Mouse (Mus musculus) kidney, postnatal 10 days (tissue): Measurements from ENCODE around the gene Dnase2a.

Experiments
- DNase-seq: peaks from one replicate; pipeline ENCODE4 v3.0.0; 2021; ENCODE audit warnings: mixed read lengths

Dnase2a gene

GRCm38 (mm10) chr8:84937620-84938485 lies 29.5 kb downstream of the Dnase2a start:
- DNase-seq: no peak

DNA sequence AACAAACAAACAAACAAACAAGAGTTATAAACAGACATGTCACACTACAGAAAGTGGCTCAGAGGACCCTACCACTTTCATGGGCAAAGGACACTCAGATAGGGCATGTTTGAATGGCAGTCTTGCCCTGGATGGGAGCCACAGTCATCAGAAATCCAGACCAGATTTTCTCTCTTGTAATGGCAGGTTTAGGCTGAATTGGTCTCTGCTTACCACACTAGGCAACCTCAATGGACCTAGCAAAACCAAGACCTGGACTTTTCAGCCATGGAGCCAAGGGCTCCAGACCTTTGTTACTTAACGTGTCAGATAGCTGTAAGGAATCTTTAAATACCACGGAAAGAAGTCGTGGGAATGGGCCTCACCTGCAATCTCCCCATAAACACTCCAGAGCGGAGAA lies 35.3 kb downstream of the Dnase2a start:
- no peak for DNase-seq

GRCm38 (mm10) chr8:84944478-84945160 lies 36.3 kb downstream of the Dnase2a start:
- DNase-seq: peak; percentile 59

DNA sequence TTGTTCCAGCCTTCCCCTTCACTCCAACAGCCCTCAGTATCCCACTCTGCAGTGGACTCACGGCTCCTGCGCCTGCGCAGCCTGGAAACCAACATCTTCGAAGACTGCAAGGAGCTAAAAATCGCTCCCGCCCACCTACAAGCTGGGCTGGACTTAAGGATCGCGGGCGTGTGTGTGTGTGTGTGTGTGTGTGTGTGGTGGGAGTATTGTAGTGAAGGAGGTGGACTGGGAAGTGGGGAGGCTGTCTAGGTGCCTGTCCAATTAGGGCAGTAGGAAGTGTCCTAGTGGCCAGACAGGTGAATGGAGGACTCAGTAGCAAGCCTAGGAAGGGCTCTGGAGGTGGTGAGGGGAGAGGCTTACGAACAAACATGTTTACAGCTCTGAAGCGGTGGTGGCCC lies 36.9 kb downstream of the Dnase2a start:
- no peak for DNase-seq

GRCm38 (mm10) chr8:84945633-84946527 lies 37.5 kb downstream of the Dnase2a start:
- DNase-seq: no peak

GRCm38 (mm10) chr8:84946528-84947240 lies 38.3 kb downstream of the Dnase2a start, which contains the start of gene Rtbdn:
Gene Rtbdn (plus strand): TSS chr8:84946991.
- DNase-seq: no peak

- peak; percentile 78 for DNase-seq
These were observed 38.8 kb downstream of the Dnase2a start for GRCm38 (mm10) chr8:84947241-84947545.

DNA sequence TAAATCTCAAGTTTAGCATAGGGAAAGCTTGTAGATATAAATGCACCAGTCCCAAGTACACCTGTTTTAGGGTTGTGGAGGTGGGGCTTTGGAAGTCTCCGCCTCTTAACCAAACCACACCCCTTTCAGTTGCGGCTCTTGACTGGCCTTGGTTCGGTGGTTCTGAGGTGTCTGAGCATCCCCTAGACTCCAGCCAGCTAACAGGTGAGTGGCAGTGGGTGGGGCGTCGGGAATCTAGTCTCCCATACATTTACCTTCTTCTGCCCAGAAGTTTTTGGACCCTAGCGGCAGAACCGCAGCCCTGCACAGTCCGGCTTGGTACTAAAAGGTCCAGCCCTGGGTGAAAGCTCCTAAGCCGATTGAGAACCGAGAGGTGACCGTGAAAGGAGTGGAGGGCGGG lies 41.4 kb downstream of the Dnase2a start:
- DNase-seq: no peak

DNA sequence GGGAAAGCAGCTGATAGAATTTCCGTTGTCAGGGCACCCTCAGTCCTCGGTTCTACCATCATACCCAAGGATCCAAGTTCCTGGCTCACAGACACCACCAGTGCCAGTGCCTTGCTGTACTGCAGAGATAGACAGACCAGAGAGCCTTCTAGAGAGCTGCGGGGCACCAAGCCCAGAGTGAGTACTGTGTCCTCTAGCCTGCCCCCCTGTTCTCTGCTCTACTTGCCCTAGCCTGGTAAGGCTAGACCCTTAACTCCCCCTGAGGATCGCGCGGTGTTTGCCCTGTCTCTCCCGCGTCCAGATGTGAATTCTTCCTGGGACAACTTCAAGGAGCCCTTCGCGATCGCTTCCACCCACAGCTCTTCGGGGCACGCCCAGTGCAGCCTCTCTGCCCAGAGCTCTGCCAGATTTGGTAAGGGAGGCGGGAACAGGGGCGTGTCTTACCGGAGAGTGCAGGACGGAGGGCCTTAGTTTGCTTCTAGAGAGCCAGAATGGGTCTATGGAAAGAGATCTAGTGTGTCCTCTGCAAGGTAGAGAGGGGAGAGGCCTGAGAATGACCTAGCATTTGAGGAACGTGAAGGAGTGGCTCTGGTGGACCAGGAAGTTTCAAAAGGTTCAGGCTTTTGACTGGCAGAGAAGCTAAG lies 44.4 kb downstream of the Dnase2a start:
- peak; percentile 57 for DNase-seq

- peak; percentile 81 for DNase-seq
These were observed 48.4 kb downstream of the Dnase2a start for GRCm38 (mm10) chr8:84956768-84957167.

DNA sequence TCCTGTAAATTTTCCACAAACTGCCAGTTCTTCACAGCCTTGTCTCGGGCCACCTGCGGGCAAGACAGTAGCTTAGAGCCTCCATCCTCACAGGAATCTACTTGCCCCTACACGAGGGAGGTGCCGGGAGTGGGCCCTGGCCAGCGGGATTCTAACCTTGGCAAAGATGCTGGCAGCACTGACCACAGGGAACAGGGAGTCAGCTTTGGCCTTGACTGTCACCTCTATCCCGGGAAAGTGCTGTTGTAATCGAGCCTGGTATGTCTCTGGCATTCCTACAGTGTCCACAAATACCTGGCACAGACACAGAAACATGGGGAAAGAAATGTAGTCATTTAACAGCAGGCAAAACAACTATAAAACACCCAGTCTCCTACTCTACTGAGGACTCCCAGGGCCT lies 51.5 kb downstream of the Dnase2a start:
- no peak for DNase-seq

DNA sequence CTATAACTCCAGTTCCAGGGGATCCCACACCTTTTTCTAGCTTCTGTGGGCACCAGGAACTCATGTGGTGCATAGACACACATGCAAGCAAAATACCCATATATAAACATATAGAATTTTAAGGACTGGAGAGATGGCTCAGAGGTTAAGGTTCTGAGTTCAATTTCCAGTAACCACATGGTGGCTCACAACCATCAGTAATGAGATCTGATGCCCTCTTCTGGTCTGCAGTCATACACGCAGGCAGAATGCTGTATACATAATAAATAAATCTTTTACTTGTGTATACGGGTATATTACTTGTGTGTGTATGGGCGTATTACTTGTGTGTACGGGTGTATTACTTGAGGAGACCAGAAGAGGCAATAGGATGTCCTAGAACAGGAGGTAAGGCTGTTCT lies 55.6 kb downstream of the Dnase2a start:
- DNase-seq: no peak

- peak; percentile 96 for DNase-seq
These were observed 57.5 kb downstream of the Dnase2a start for GRCm38 (mm10) chr8:84965731-84966291.

DNA sequence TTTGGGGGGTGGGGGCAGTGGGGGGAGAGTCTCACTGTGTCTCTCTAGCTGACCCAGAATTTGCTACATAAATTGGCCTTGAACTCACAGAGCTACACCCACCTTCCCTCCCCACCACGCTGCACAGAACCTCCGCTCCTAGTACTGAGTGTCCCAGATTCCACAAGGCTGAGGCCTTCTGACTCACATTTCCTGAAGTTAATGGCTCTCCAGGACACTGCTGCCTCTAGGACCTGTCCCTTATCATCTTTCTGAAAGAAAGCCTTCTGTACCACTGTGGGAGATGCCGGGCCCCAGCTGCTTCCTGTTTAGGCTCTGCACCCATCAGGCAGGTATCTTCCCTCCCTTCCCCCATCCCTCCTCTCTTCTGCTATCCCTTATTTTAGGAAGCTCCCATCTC lies 58.2 kb downstream of the Dnase2a start:
- no peak for DNase-seq

DNA sequence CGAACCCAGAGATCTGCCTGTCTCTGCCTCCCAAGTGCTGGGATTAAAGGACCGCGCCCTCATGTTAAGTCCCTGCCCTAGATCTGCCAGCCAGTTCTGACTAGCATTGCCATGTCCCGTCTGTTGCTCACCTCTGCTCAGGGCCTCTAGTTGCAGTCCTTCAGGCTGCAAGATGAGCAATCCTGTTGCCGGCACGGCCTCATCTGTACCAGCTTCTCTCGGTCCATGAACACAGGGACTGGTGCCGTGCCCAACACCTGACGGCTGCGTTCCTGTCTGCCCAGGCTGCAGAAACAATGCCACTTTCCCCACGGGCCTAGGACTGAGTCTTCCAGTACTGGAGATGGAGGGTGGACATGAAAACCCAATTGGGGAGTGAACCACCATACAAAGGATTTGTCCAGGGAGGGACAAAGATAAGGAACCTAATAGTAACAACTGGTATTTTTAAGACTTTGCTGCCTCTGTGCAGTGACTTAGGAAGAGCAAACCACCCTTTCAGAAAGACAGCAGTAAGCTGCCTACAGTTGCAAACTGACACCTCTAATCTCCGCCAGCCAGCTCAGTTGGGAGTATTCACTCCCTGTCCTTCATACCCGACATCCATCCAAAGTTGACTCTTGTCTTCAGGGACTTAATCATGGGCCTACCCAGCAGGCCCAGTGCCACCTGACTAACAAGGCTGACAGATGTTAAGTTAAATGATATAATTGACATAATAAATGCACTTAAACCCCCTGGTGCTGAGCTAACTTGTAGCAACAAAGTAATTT lies 59.4 kb downstream of the Dnase2a start:
- no peak for DNase-seq

DNA sequence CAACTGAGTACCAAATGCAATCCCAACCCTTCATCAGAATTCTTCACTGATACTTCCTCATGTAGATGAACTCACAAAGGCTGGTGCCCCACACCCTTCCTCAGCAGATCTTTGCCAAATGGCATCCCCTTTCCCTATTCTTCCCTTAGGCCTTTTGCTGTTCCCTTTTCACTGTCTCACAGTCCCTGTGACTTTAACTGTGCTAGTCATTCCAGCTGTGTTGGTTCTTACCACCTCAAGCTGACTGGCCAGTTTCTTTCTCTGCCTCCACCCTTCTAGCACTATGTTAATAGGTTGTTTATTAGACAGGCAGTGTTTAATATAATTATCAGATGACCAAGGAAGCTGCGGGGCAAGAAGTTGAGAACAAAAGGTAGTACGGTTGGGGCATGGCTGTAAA lies 60.3 kb downstream of the Dnase2a start:
- no peak for DNase-seq

DNA sequence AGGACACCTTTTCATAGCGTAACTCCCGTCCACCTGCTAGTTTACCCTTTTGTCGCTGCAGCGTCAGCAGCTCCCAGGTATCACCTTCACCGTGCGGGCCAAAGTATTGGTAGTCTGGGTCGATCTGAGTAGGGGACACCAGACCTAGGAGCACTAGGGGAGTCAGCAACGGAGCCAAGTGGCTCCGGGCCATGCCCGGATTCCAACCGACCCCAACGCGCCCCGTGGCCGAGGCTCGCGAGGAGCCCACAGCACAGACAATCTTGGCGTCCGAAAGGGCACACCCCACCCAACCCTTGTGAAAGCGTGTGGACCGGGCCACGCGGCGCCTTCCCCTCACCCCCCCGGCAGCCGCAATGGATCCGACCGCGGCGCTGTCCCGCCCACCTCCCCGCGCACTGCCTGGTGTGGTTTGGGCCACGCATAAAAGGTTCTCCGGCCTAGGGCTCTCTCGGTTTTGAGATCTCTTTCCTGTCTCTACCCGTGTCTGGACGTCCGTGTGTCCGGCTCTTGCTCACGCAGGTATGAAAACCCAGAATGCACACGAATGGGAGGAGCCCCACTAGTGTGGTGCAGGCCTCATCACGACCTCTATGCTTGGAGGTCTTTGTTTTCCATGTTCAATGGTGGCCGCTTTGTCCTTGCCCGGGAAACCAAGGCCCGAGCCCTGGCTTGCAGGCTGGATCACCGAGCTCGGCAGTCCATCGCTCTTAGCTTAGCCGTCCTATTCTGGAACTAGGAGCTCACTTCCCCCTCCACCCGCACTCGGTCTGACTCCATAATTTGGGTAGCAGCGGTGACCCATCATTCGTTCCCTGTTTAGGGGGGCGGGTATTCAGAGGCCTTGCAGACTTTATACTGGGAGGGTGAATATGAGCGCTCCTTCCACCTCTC lies 61.1 kb downstream of the Dnase2a start, which contains the start of the genes Gm49661, Prdx2 and Rnaseh2a:
Gene Gm49661 (minus strand): TSS at position 193 of the 894 bp plus-strand sequence.
Gene Prdx2 (plus strand): TSS at position 347 of the 894 bp plus-strand sequence.
Gene Rnaseh2a (minus strand): TSS at position 527 of the 894 bp plus-strand sequence.
- peak; percentile 90 for DNase-seq

DNA sequence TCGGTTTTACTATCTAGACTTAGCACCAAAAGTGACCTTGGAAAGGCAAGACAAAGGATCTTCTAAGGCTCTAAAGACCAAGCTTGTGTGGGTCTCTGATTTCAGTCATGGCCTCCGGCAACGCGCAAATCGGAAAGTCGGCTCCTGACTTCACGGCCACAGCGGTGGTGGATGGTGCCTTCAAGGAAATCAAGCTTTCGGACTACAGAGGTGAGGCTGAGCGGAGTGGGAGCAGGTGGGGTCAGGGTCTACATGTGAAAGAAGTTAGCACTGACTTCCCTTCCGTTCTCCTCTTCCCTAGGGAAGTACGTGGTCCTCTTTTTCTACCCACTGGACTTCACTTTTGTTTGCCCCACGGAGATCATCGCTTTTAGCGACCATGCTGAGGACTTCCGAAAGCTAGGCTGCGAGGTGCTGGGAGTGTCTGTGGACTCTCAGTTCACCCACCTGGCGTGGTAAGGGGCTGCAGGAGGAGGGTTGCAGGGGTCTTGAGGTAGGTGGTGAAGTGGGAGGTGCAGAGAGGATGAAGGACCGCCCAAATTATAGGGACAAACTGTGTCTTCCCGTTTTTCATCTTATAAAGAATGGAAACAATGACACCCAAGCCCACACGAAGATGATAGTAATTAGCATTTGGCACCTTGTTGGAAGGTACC lies 61.9 kb downstream of the Dnase2a start:
- peak; percentile 48 for DNase-seq

- no peak for DNase-seq
These were observed 62.6 kb downstream of the Dnase2a start for GRCm38 (mm10) chr8:84970913-84971312.
